10 mouse cellular contexts compared by ENCODE assay signal in genomic region chr2:118114671-118115070, GRCm38 (mm10). TPM values are rescaled to one million over a fixed set of nuclear protein-coding genes. Genes with fewer than 3 reads are reported as not detected.
DNase-seq lines count a peak whose midpoint lies in the region; ATAC-seq and TF ChIP-seq lines count a peak whose summit lies in the region.
"Had no signal": no experiment of that assay in that cellular context is flagged by ENCODE, and none has a peak within 500 bp of the region (broad histone marks: within the 10 kb centered on the region; RNA-seq: fewer than 3 reads in every experiment).

No protein-coding gene starts in this region.

- H3ac ChIP-seq in C2C12 (ENCODE audit: control insufficient read depth, insufficient read length, low read depth): peak overlapping the region; percentile 20

- TF ChIP-seq POLR2A in kidney, adult 2 months (IDR thresholded peaks at IDR 0.05; ENCODE audit: low read depth, low read length): no peak

- H3K79me2 ChIP-seq in C2C12 (ENCODE audit: control insufficient read depth, insufficient read depth): peaks cover 73% of the 10 kb centered on the region

- TF ChIP-seq CTCF in kidney, adult 2 months (conservative IDR thresholded peaks at IDR 0.05; ENCODE audit: insufficient read depth, insufficient read length, low read depth, low read length): no peak
- TF ChIP-seq CTCF in C2C12 (IDR thresholded peaks at IDR 0.05; ENCODE audit: control insufficient read depth, insufficient read depth, insufficient read length): no peak

- no peak overlapping the region; the same call in 1 of the 2 replicates for H3K9ac ChIP-seq in limb, embryonic 12.5 days (replicated peaks)
- H3K9ac ChIP-seq: midbrain, embryonic 12.5 days had no signal

- peak overlapping the region; percentile 68 for H3K4me2 ChIP-seq in limb, embryonic 12.5 days

- no peak for DNase-seq in kidney, adult 2 months
- no peak for DNase-seq in kidney, adult 11 months
- DNase-seq in forebrain, embryonic 10.5 days (ENCODE audit: extremely low spot score, low spot score): no peak
- no peak for DNase-seq in adrenal gland, postnatal 10 days
- no peak for DNase-seq in embryo, embryonic 9.5 days (ENCODE audit: extremely low spot score)
- DNase-seq: thymus, postnatal 36 days had no signal

- no peaks in the 10 kb centered on the region for H3K27me3 ChIP-seq in kidney, adult 2 months (replicated peaks; ENCODE audit: control insufficient read depth, insufficient read depth, low read length)
- H3K27me3 ChIP-seq in C2C12 (ENCODE audit: control insufficient read depth, insufficient read depth, insufficient read length): no peaks in the 10 kb centered on the region
- peaks cover 20% of the 10 kb centered on the region for H3K27me3 ChIP-seq in forebrain, embryonic 10.5 days (ENCODE audit: poor library complexity, severe bottlenecking)
- H3K27me3 ChIP-seq in limb, embryonic 12.5 days: peaks cover 12% of the 10 kb centered on the region

- WGBS in kidney, adult 2 months: 68% methylated on average over 10 of the region's 10 CpGs
- 69% methylated on average over 10 of the region's 10 CpGs for WGBS in forebrain, embryonic 10.5 days
- 75% methylated on average over 10 of the region's 10 CpGs for WGBS in limb, embryonic 12.5 days

- ATAC-seq in limb, embryonic 12.5 days (ENCODE audit: insufficient number of reproducible peaks, insufficient read depth, low FRiP score, low TSS enrichment, low read depth): no peak
- ATAC-seq in cerebellum, adult (ENCODE audit: insufficient number of reproducible peaks, low FRiP score, low TSS enrichment): no peak

- peaks cover 4% of the 10 kb centered on the region for H3K4me1 ChIP-seq in kidney, adult 2 months (ENCODE audit: control insufficient read depth, insufficient read depth, low read length)
- peaks cover 63% of the 10 kb centered on the region for H3K4me1 ChIP-seq in forebrain, embryonic 10.5 days
- peaks cover 56% of the 10 kb centered on the region for H3K4me1 ChIP-seq in limb, embryonic 12.5 days (replicated peaks)

- H3K9me3 ChIP-seq in forebrain, embryonic 10.5 days: 0 out of 2 replicates have a peak, but pooled peaks cover under 1% of the 10 kb centered on the region
- H3K9me3 ChIP-seq in limb, embryonic 12.5 days: no peaks in the 10 kb centered on the region
- H3K9me3 ChIP-seq: midbrain, embryonic 12.5 days had no signal

- H3K79me3 ChIP-seq in C2C12 (ENCODE audit: low read depth): peaks cover 47% of the 10 kb centered on the region

- H3K4me3 ChIP-seq in kidney, adult 2 months (ENCODE audit: insufficient read depth, low read depth, low read length): peak overlapping the region; percentile 7; the same call in 1 of the 2 replicates
- H3K4me3 ChIP-seq in C2C12 (ENCODE audit: insufficient read depth, poor library complexity, severe bottlenecking): peak overlapping the region; percentile 77
- H3K4me3 ChIP-seq in forebrain, embryonic 10.5 days: peak overlapping the region; percentile 69
- H3K4me3 ChIP-seq in limb, embryonic 12.5 days (replicated peaks): peak overlapping the region; percentile 61

- H3K27ac ChIP-seq in kidney, adult 2 months (ENCODE audit: insufficient read depth, low read depth, low read length): no peak overlapping the region
- H3K27ac ChIP-seq in forebrain, embryonic 10.5 days: peak overlapping the region; percentile 16; the same call in 1 of the 2 replicates
- H3K27ac ChIP-seq in limb, embryonic 12.5 days: no peak overlapping the region
- H3K27ac ChIP-seq: midbrain, embryonic 12.5 days had no signal

- H3K36me3 ChIP-seq in kidney, adult 2 months (ENCODE audit: control insufficient read depth, insufficient read depth, low read length): no peaks in the 10 kb centered on the region; the same call in 1 of the 2 replicates
- peaks cover 73% of the 10 kb centered on the region for H3K36me3 ChIP-seq in C2C12 (ENCODE audit: control insufficient read depth, insufficient read depth)
- peaks cover 55% of the 10 kb centered on the region for H3K36me3 ChIP-seq in forebrain, embryonic 10.5 days (replicated peaks)
- H3K36me3 ChIP-seq in limb, embryonic 12.5 days: peaks cover 57% of the 10 kb centered on the region

TF ChIP-seq in C2C12, 6 proteins besides CTCF, POLR2A, EP300 and RAD21:
- peak; percentile 48 for TF ChIP-seq MAX (IDR thresholded peaks at IDR 0.05)
- TF ChIP-seq MYOD1 (IDR thresholded peaks at IDR 0.05; ENCODE audit: control insufficient read depth, insufficient read length, low read depth): no peak

RNA-seq across cellular contexts. Expression of gene Thbs1, which starts 3.0 kb away (rescaled TPM):
- 19.8 and 20.6 TPM in 2 replicates for polyA plus RNA-seq in kidney, adult 2 months (2012; rRNA removed)
- 126 TPM for polyA plus RNA-seq in C2C12 (2012; fragmentation: generic; extraction: Trizol)
- 40.0 and 40.9 TPM in 2 replicates for polyA plus RNA-seq in forebrain, embryonic 10.5 days (2016; fragmentation: Nextera tagmentation; extraction: Ambion mirVana)
- 56.8 and 71.9 TPM in 2 replicates for polyA plus RNA-seq in limb, embryonic 12.5 days (2016; fragmentation: Nextera tagmentation; extraction: Ambion mirVana)
- 10 to 100 TPM; 19.9 to 31.9 TPM for total RNA-seq in adrenal gland, postnatal 10 days (2021)

Comparison
In these comparisons a context has a peak if more than half of its experiments do, and no peak if none do; other contexts are left out.
1. H3K4me3 ChIP-seq: peak in every context shown above with its lines; median percentile 77 in C2C12; 69 in forebrain, embryonic 10.5 days; 61 in limb, embryonic 12.5 days; 7 in kidney, adult 2 months.